Mouse (Mus musculus): Measurements from ENCODE around the gene Rac2. TPM values are rescaled to one million over a fixed set of nuclear protein-coding genes. Genes with fewer than 3 reads are reported as not detected.

Gene Rac2
- total and polyA plus RNA-seq, 2 experiments, result 2.8 to 35.9 TPM

DNA sequence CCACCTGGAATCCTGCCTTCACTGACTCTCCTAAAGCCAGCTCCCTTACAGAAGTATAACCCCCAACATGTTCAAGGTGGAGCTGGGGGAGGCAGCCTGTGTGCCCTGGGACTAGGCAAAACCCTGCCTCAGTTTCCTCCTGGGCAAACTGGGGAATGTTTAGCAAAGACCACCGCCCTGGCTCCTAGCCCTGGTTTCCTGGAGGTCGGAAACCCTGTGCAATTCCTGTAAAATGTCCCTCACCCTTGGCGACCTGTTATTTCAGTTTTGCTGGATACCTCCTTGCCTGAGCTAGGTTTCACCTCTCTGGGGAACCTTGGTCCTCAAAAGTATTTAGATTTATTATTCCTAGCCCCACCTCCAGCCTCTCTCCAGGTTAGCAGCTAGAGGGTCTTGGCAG, 42.4 kb downstream of the Rac2 start:
- 81% methylated on average over 3 of the region's 3 CpGs for WGBS
- TF ChIP-seq POLR2A (IDR thresholded peaks at IDR 0.05; ENCODE audit: extremely low read depth, insufficient read depth, low read length), result no peak
- TF ChIP-seq CTCF (IDR thresholded peaks at IDR 0.05; ENCODE audit: low read depth, low read length), result no peak
- Histone ChIP-seq H3K4me1 (ENCODE audit: control insufficient read depth, insufficient read depth, low read length) (peaks cover 21% of the 10 kb centered on the region), H3K9ac (ENCODE audit: low read depth, low read length) (no peak overlapping the region), H3K36me3 (ENCODE audit: control insufficient read depth, insufficient read depth, low read length) (no peaks in the 10 kb centered on the region), H3K27me3 (ENCODE audit: control insufficient read depth, insufficient read depth, low read length) (no peaks in the 10 kb centered on the region), H3K79me2 (ENCODE audit: control insufficient read depth, insufficient read depth, low read length) (no peaks in the 10 kb centered on the region), H3K27ac (replicated peaks; ENCODE audit: insufficient read depth, low read depth, low read length) (0 out of 2 replicates have a peak overlapping the region, but pooled peaks have one; percentile 8), H3K4me3 (ENCODE audit: insufficient read depth, low read depth, low read length) (no peak overlapping the region)
- no peak for DNase-seq (ENCODE audit: extremely low read depth, low read depth, low spot score)

DNA sequence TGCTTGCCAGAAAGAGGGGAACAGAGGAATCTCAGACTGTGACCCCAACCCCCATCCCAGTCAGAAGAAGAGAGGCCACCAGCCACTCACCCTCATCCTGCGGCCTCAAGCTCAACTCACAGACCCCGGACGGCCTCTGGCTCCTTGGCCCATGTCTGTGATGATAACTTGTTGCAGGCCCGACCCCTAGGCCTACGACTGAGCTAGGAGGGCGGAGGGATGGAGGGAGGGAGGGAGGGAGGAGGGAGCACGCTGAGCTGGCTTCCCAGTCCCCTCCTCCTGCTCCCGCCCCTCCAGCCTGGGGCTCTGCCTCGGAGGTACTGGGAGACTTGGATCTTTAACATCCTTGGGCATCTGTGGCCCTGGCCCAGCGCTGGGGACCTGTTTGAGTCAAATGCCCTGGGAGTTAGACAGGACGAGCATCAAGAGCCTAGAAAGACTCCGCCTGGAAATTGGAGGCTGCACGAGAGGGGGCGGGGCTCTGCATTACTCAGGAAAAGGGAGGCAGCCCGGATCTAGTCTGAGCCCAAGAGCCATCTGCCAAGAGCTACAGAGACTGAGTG, 43.1 kb downstream of the Rac2 start:
- WGBS, result 33% methylated on average over 15 of the region's 15 CpGs
- Histone ChIP-seq H3K27ac (replicated peaks; ENCODE audit: insufficient read depth, low read depth, low read length) (peak overlapping the region; percentile 43; the same call in 1 of the 2 replicates), H3K36me3 (ENCODE audit: control insufficient read depth, insufficient read depth, low read length) (no peaks in the 10 kb centered on the region), H3K79me2 (ENCODE audit: control insufficient read depth, insufficient read depth, low read length) (no peaks in the 10 kb centered on the region), H3K9ac (ENCODE audit: low read depth, low read length) (peak overlapping the region; percentile 52), H3K4me3 (ENCODE audit: insufficient read depth, low read depth, low read length) (peak overlapping the region; percentile 54), H3K27me3 (ENCODE audit: control insufficient read depth, insufficient read depth, low read length) (no peaks in the 10 kb centered on the region), H3K4me1 (ENCODE audit: control insufficient read depth, insufficient read depth, low read length) (peaks cover 21% of the 10 kb centered on the region)
- TF ChIP-seq CTCF (IDR thresholded peaks at IDR 0.05; ENCODE audit: low read depth, low read length) (no peak), POLR2A (IDR thresholded peaks at IDR 0.05; ENCODE audit: extremely low read depth, insufficient read depth, low read length) (no peak)
- DNase-seq (ENCODE audit: extremely low read depth, low read depth, low spot score), result no peak

DNA sequence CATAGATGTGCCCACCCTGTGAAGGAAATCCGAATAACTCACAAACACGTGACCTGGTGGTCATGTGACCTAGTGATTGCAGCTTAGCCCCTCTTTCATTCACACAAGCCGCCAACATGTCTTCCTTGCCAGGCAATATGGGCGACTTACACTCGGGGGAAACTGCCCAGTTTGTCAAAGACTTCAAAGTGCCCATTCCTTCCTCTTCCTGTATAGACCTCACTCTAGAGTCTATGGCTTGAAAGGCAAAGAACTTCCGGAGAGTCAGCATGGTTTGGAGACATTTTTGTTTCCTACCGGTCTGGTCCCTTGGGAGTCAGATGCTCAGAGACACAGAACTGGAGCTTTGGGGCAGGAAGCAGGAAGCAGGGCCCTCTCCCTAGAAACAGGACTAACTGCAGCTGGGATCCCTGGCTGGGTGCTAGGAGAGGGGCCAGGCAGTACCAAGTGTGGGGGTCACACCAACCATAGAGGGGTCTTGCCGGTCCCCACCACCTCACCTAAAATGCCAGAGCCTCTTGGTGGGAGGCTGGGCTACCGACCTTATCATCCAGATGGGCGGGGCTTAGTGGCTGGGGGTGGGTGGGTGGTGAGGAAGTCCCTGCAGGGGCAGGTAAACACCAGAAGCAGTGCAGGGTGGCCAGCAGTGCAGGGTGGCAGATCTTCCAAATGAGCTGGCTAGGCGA, 43.7 kb downstream of the Rac2 start:
- Histone ChIP-seq H3K9ac (ENCODE audit: low read depth, low read length) (peak overlapping the region; percentile 52), H3K4me3 (ENCODE audit: insufficient read depth, low read depth, low read length) (peak overlapping the region; percentile 54), H3K27me3 (ENCODE audit: control insufficient read depth, insufficient read depth, low read length) (no peaks in the 10 kb centered on the region), H3K27ac (replicated peaks; ENCODE audit: insufficient read depth, low read depth, low read length) (peak overlapping the region; percentile 55), H3K4me1 (ENCODE audit: control insufficient read depth, insufficient read depth, low read length) (peaks cover 21% of the 10 kb centered on the region), H3K79me2 (ENCODE audit: control insufficient read depth, insufficient read depth, low read length) (no peaks in the 10 kb centered on the region), H3K36me3 (ENCODE audit: control insufficient read depth, insufficient read depth, low read length) (no peaks in the 10 kb centered on the region)
- TF ChIP-seq POLR2A (IDR thresholded peaks at IDR 0.05; ENCODE audit: extremely low read depth, insufficient read depth, low read length) (no peak), CTCF (IDR thresholded peaks at IDR 0.05; ENCODE audit: low read depth, low read length) (no peak)
- 59% methylated on average over 11 of the region's 11 CpGs for WGBS
- no peak for DNase-seq (ENCODE audit: extremely low read depth, low read depth, low spot score)

DNA sequence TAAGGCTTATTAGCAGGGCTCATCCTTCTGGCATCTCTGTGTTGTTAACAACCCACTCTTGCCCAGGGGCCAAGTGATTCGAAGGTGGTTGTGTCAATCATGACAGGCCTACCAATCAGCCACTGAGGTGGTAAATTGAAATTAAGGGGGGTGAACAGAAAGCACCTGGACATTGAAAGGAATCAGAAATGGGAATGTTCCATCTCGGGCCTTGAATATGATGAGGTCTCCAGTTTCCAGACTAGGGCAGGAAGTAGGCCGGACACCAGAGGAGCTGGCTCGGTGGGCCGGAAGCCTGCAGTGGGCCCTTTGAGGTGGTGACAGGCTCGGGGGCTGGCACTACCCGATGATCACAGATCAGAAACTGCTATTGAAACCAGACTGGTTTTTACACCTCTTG, 44.6 kb downstream of the Rac2 start:
- DNase-seq (ENCODE audit: extremely low read depth, low read depth, low spot score), result no peak
- H3K79me2 ChIP-seq (ENCODE audit: control insufficient read depth, insufficient read depth, low read length), result no peaks in the 10 kb centered on the region
- no peak for TF ChIP-seq POLR2A (IDR thresholded peaks at IDR 0.05; ENCODE audit: extremely low read depth, insufficient read depth, low read length)
- TF ChIP-seq CTCF (IDR thresholded peaks at IDR 0.05; ENCODE audit: low read depth, low read length), result no peak
- WGBS, result 68% methylated on average over 7 of the region's 7 CpGs
- no peak overlapping the region for H3K9ac ChIP-seq (ENCODE audit: low read depth, low read length)
- H3K27me3 ChIP-seq (ENCODE audit: control insufficient read depth, insufficient read depth, low read length), result no peaks in the 10 kb centered on the region
- H3K36me3 ChIP-seq (ENCODE audit: control insufficient read depth, insufficient read depth, low read length), result no peaks in the 10 kb centered on the region
- peaks cover 15% of the 10 kb centered on the region for H3K4me1 ChIP-seq (ENCODE audit: control insufficient read depth, insufficient read depth, low read length)
- H3K27ac ChIP-seq (replicated peaks; ENCODE audit: insufficient read depth, low read depth, low read length), result no peak overlapping the region
- H3K4me3 ChIP-seq (ENCODE audit: insufficient read depth, low read depth, low read length), result no peak overlapping the region

DNA sequence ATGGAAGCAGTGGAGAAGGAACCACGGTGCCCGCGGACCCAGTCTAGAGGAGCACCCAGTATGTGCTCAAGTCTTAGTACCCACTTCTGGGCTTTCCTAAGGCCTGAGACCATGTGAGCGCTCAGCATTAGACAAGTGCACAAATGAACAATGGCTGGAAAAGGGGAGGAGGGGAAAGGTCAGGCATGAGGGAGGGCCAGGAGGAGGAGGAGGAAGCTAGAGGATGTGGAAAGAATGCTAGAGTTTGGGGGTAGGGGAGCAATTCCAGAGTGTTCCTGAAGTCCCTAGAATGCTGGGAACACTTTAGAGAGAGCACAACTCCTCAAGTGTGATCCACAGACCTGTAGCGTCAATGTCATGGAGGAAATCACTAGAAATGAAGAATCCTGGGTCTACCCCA, 48.4 kb downstream of the Rac2 start:
- DNase-seq (ENCODE audit: extremely low read depth, low read depth, low spot score), result no peak
- Histone ChIP-seq H3K4me3 (ENCODE audit: insufficient read depth, low read depth, low read length) (no peak overlapping the region), H3K79me2 (ENCODE audit: control insufficient read depth, insufficient read depth, low read length) (no peaks in the 10 kb centered on the region), H3K36me3 (ENCODE audit: control insufficient read depth, insufficient read depth, low read length) (no peaks in the 10 kb centered on the region), H3K4me1 (ENCODE audit: control insufficient read depth, insufficient read depth, low read length) (peaks cover 5% of the 10 kb centered on the region; the same call in 1 of the 2 replicates), H3K9ac (ENCODE audit: low read depth, low read length) (no peak overlapping the region), H3K27ac (replicated peaks; ENCODE audit: insufficient read depth, low read depth, low read length) (no peak overlapping the region), H3K27me3 (ENCODE audit: control insufficient read depth, insufficient read depth, low read length) (no peaks in the 10 kb centered on the region)
- WGBS, result 89% methylated on average over 5 of the region's 5 CpGs
- TF ChIP-seq CTCF (IDR thresholded peaks at IDR 0.05; ENCODE audit: low read depth, low read length) (no peak), POLR2A (IDR thresholded peaks at IDR 0.05; ENCODE audit: extremely low read depth, insufficient read depth, low read length) (no peak)

DNA sequence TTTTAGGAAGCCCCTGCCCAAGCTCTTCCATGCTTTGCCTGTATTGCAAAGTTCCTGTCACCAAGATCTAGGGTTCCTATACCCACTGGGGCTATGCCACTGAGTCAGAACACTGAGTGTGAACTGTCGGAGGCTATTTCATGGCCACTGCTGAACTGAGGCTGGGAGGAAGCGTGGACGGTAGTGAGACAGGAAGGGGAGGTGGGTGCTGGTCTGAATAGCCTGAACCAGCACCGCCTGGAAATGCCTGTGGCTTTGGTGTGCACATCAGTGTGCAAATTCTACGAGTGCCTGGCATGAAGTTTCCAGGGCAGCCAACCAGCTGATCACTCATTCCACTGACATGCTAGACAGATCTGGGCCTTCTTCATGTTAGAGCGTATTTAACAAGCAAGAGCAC, 50.7 kb downstream of the Rac2 start:
- WGBS, result 82% methylated on average over 6 of the region's 6 CpGs
- Histone ChIP-seq H3K4me1 (ENCODE audit: control insufficient read depth, insufficient read depth, low read length) (peaks cover 5% of the 10 kb centered on the region; the same call in 1 of the 2 replicates), H3K79me2 (ENCODE audit: control insufficient read depth, insufficient read depth, low read length) (no peaks in the 10 kb centered on the region), H3K27ac (replicated peaks; ENCODE audit: insufficient read depth, low read depth, low read length) (no peak overlapping the region), H3K27me3 (ENCODE audit: control insufficient read depth, insufficient read depth, low read length) (no peaks in the 10 kb centered on the region), H3K36me3 (ENCODE audit: control insufficient read depth, insufficient read depth, low read length) (no peaks in the 10 kb centered on the region), H3K4me3 (ENCODE audit: insufficient read depth, low read depth, low read length) (no peak overlapping the region), H3K9ac (ENCODE audit: low read depth, low read length) (no peak overlapping the region)
- TF ChIP-seq CTCF (IDR thresholded peaks at IDR 0.05; ENCODE audit: low read depth, low read length), result no peak
- TF ChIP-seq POLR2A (IDR thresholded peaks at IDR 0.05; ENCODE audit: extremely low read depth, insufficient read depth, low read length), result no peak
- no peak for DNase-seq (ENCODE audit: extremely low read depth, low read depth, low spot score)
